Mouse (Mus musculus) thymus, adult 18-20 months (tissue): ENCODE data around the gene Cela1.

Experiments used
- DNase-seq, 2 experiments: peaks; one replicate each; pipeline ENCODE4 v3.0.0; 2022; ENCODE audit warnings: mixed read lengths in 2 of 2

Cela1 gene

GRCm38 (mm10) chr15:100632323-100632722, 55.4 kb downstream of the Cela1 start:
- no peak for DNase-seq

- DNase-seq = no peak
Observed at GRCm38 (mm10) chr15:100631454-100632170, 56.1 kb downstream of the Cela1 start.

GRCm38 (mm10) chr15:100630126-100630525, 57.6 kb downstream of the Cela1 start:
- no peak for DNase-seq

- no peak for DNase-seq
Observed at GRCm38 (mm10) chr15:100628797-100629196, 58.9 kb downstream of the Cela1 start.

- DNase-seq = no peak
Observed at GRCm38 (mm10) chr15:100627774-100628370, 59.8 kb downstream of the Cela1 start.

GRCm38 (mm10) chr15:100627287-100627686, 60.4 kb downstream of the Cela1 start:
- DNase-seq = no peak

- no peak for DNase-seq
Observed at GRCm38 (mm10) chr15:100624435-100624834, 63.3 kb downstream of the Cela1 start.
